Mouse (Mus musculus) T-cell, adult 66 days (primary cell): Measurements from ENCODE around the gene Gm5168. TPM values are rescaled to one million over a fixed set of nuclear protein-coding genes. Genes with fewer than 3 reads are reported as not detected.

Experiments
- total RNA-seq, 2 experiments: library from RNA; stranded (reverse); gene quantifications; 3 replicates in 1 of 2; 4 replicates in 1 of 2; pipeline ENCODE4 v1.2.4; 2023

Gm5168 gene
- total RNA-seq, result not detected

GRCm38 (mm10) chrX:26050941-26051340 lies at the start of gene Gm5168:
TSS of gene Gm5168 (minus strand) at chrX:26051041.

Other genes with a start within 250 kb of the Gm5168 start
- gene Gm2012, start 180.3 kb upstream of the Gm5168 start, total RNA-seq, result not detected